Mouse (Mus musculus): ENCODE results near the gene Il1rl1. TPM values are rescaled to one million over a fixed set of nuclear protein-coding genes. Genes with fewer than 3 reads are reported as not detected.

The Il1rl1 gene
- polyA plus RNA-seq, 1 experiment from 2014 or later, result 0.24 TPM

- ATAC-seq (ENCODE audit: insufficient number of reproducible peaks, insufficient read depth, low FRiP score, low TSS enrichment, low read depth), result no peak
- no peak overlapping the region for H3K4me2 ChIP-seq
- H3K9me3 ChIP-seq, result no peaks in the 10 kb centered on the region
- WGBS, result 91% methylated on average over 2 of the region's 2 CpGs
- H3K36me3 ChIP-seq, result no peaks in the 10 kb centered on the region
- H3K4me1 ChIP-seq (replicated peaks), result peaks cover 6% of the 10 kb centered on the region
- H3K4me3 ChIP-seq (replicated peaks), result no peak overlapping the region
- H3K9ac ChIP-seq (replicated peaks), result no peak overlapping the region
- no peak overlapping the region for H3K27ac ChIP-seq
- H3K27me3 ChIP-seq, result no peaks in the 10 kb centered on the region
These were observed 8.0 kb downstream of the Il1rl1 start for GRCm38 (mm10) chr1:40437340-40437739.

GRCm38 (mm10) chr1:40439504-40439903, 10.1 kb downstream of the Il1rl1 start:
- Histone ChIP-seq H3K4me3 (replicated peaks) (no peak overlapping the region), H3K27me3 (no peaks in the 10 kb centered on the region), H3K36me3 (no peaks in the 10 kb centered on the region), H3K4me1 (replicated peaks) (peaks cover 6% of the 10 kb centered on the region), H3K4me2 (no peak overlapping the region), H3K9me3 (no peaks in the 10 kb centered on the region), H3K9ac (replicated peaks) (no peak overlapping the region), H3K27ac (no peak overlapping the region)
- no peak for ATAC-seq (ENCODE audit: insufficient number of reproducible peaks, insufficient read depth, low FRiP score, low TSS enrichment, low read depth)
- WGBS, result 68% methylated on average over 8 of the region's 8 CpGs

GRCm38 (mm10) chr1:40444800-40445199, 15.4 kb downstream of the Il1rl1 start:
- Histone ChIP-seq H3K4me2 (no peak overlapping the region), H3K27ac (no peak overlapping the region), H3K36me3 (no peaks in the 10 kb centered on the region), H3K27me3 (no peaks in the 10 kb centered on the region), H3K9ac (replicated peaks) (no peak overlapping the region), H3K9me3 (no peaks in the 10 kb centered on the region), H3K4me1 (replicated peaks) (no peaks in the 10 kb centered on the region), H3K4me3 (replicated peaks) (no peak overlapping the region)
- ATAC-seq (ENCODE audit: insufficient number of reproducible peaks, insufficient read depth, low FRiP score, low TSS enrichment, low read depth), result no peak
- 87% methylated on average over 3 of the region's 3 CpGs for WGBS

GRCm38 (mm10) chr1:40465477-40466430, 36.4 kb downstream of the Il1rl1 start, which contains the start of gene Il18r1:
TSS of gene Il18r1 (plus strand) at chr1:40465552.
- ATAC-seq (ENCODE audit: insufficient number of reproducible peaks, insufficient read depth, low FRiP score, low TSS enrichment, low read depth), result no peak
- H3K27me3 ChIP-seq, result no peaks in the 10 kb centered on the region
- H3K9me3 ChIP-seq, result no peaks in the 10 kb centered on the region
- 0 out of 2 replicates have a peak within 1 kb of the TSS, but pooled peaks have one; percentile 8 for H3K4me2 ChIP-seq
- H3K27ac ChIP-seq, result no peak within 1 kb of the TSS
- no peak within 1 kb of the TSS for H3K4me3 ChIP-seq (replicated peaks)
- no peak within 1 kb of the TSS for H3K9ac ChIP-seq (replicated peaks)
- H3K4me1 ChIP-seq (replicated peaks), result no peaks in the 10 kb centered on the region
- 33% methylated on average over 20 of the region's 20 CpGs for WGBS
- H3K36me3 ChIP-seq, result no peaks in the 10 kb centered on the region

GRCm38 (mm10) chr1:40467306-40467705, 37.9 kb downstream of the Il1rl1 start:
- Histone ChIP-seq H3K4me1 (replicated peaks) (no peaks in the 10 kb centered on the region), H3K9me3 (no peaks in the 10 kb centered on the region), H3K36me3 (no peaks in the 10 kb centered on the region), H3K4me3 (replicated peaks) (no peak overlapping the region), H3K27me3 (no peaks in the 10 kb centered on the region), H3K27ac (no peak overlapping the region), H3K4me2 (no peak overlapping the region), H3K9ac (replicated peaks) (no peak overlapping the region)
- 84% methylated on average over 4 of the region's 4 CpGs for WGBS
- no peak for ATAC-seq (ENCODE audit: insufficient number of reproducible peaks, insufficient read depth, low FRiP score, low TSS enrichment, low read depth)

GRCm38 (mm10) chr1:40468805-40469204, 39.4 kb downstream of the Il1rl1 start:
- no peaks in the 10 kb centered on the region for H3K9me3 ChIP-seq
- no peak overlapping the region for H3K9ac ChIP-seq (replicated peaks)
- WGBS, result 72% methylated on average over 2 of the region's 2 CpGs
- no peaks in the 10 kb centered on the region for H3K36me3 ChIP-seq
- H3K4me2 ChIP-seq, result no peak overlapping the region
- H3K4me1 ChIP-seq (replicated peaks), result no peaks in the 10 kb centered on the region
- no peak overlapping the region for H3K27ac ChIP-seq
- no peak overlapping the region for H3K4me3 ChIP-seq (replicated peaks)
- no peak for ATAC-seq (ENCODE audit: insufficient number of reproducible peaks, insufficient read depth, low FRiP score, low TSS enrichment, low read depth)
- H3K27me3 ChIP-seq, result no peaks in the 10 kb centered on the region

GRCm38 (mm10) chr1:40469900-40470299, 40.5 kb downstream of the Il1rl1 start:
- Histone ChIP-seq H3K4me1 (replicated peaks) (no peaks in the 10 kb centered on the region), H3K9me3 (no peaks in the 10 kb centered on the region), H3K27ac (no peak overlapping the region), H3K4me2 (no peak overlapping the region), H3K9ac (replicated peaks) (no peak overlapping the region), H3K4me3 (replicated peaks) (no peak overlapping the region), H3K27me3 (no peaks in the 10 kb centered on the region), H3K36me3 (no peaks in the 10 kb centered on the region)
- ATAC-seq (ENCODE audit: insufficient number of reproducible peaks, insufficient read depth, low FRiP score, low TSS enrichment, low read depth), result no peak
- 89% methylated on average over 12 of the region's 12 CpGs for WGBS

GRCm38 (mm10) chr1:40472401-40472800, 43.0 kb downstream of the Il1rl1 start:
- Histone ChIP-seq H3K27ac (no peak overlapping the region), H3K36me3 (no peaks in the 10 kb centered on the region), H3K4me1 (replicated peaks) (no peaks in the 10 kb centered on the region), H3K9ac (replicated peaks) (no peak overlapping the region), H3K4me3 (replicated peaks) (no peak overlapping the region), H3K4me2 (no peak overlapping the region), H3K27me3 (no peaks in the 10 kb centered on the region), H3K9me3 (no peaks in the 10 kb centered on the region)
- 89% methylated on average over 1 of the region's 1 CpGs for WGBS
- ATAC-seq (ENCODE audit: insufficient number of reproducible peaks, insufficient read depth, low FRiP score, low TSS enrichment, low read depth), result no peak

- WGBS, result 85% methylated on average over 4 of the region's 4 CpGs
- no peak overlapping the region for H3K4me3 ChIP-seq (replicated peaks)
- H3K27me3 ChIP-seq, result no peaks in the 10 kb centered on the region
- no peak for ATAC-seq (ENCODE audit: insufficient number of reproducible peaks, insufficient read depth, low FRiP score, low TSS enrichment, low read depth)
- H3K4me1 ChIP-seq (replicated peaks), result no peaks in the 10 kb centered on the region
- H3K9me3 ChIP-seq, result no peaks in the 10 kb centered on the region
- no peak overlapping the region for H3K4me2 ChIP-seq
- H3K36me3 ChIP-seq, result no peaks in the 10 kb centered on the region
- H3K27ac ChIP-seq, result no peak overlapping the region
- H3K9ac ChIP-seq (replicated peaks), result no peak overlapping the region
These were observed 44.3 kb downstream of the Il1rl1 start for GRCm38 (mm10) chr1:40473640-40474039.

- H3K4me3 ChIP-seq (replicated peaks), result no peak overlapping the region
- H3K27me3 ChIP-seq, result no peaks in the 10 kb centered on the region
- 82% methylated on average over 5 of the region's 5 CpGs for WGBS
- H3K9me3 ChIP-seq, result no peaks in the 10 kb centered on the region
- H3K9ac ChIP-seq (replicated peaks), result no peak overlapping the region
- H3K4me1 ChIP-seq (replicated peaks), result no peaks in the 10 kb centered on the region
- no peak overlapping the region for H3K4me2 ChIP-seq
- H3K27ac ChIP-seq, result no peak overlapping the region
- no peaks in the 10 kb centered on the region for H3K36me3 ChIP-seq
- no peak for ATAC-seq (ENCODE audit: insufficient number of reproducible peaks, insufficient read depth, low FRiP score, low TSS enrichment, low read depth)
These were observed 45.0 kb downstream of the Il1rl1 start for GRCm38 (mm10) chr1:40474336-40474735.

- 74% methylated on average over 3 of the region's 3 CpGs for WGBS
- ATAC-seq (ENCODE audit: insufficient number of reproducible peaks, insufficient read depth, low FRiP score, low TSS enrichment, low read depth), result no peak
- Histone ChIP-seq H3K9ac (replicated peaks) (no peak overlapping the region), H3K4me1 (replicated peaks) (no peaks in the 10 kb centered on the region), H3K36me3 (no peaks in the 10 kb centered on the region), H3K27ac (no peak overlapping the region), H3K27me3 (no peaks in the 10 kb centered on the region), H3K9me3 (no peaks in the 10 kb centered on the region), H3K4me2 (no peak overlapping the region), H3K4me3 (replicated peaks) (no peak overlapping the region)
These were observed 46.3 kb downstream of the Il1rl1 start for GRCm38 (mm10) chr1:40475697-40476096.

GRCm38 (mm10) chr1:40476756-40477155, 47.4 kb downstream of the Il1rl1 start:
- no peak overlapping the region for H3K9ac ChIP-seq (replicated peaks)
- H3K4me3 ChIP-seq (replicated peaks), result no peak overlapping the region
- no peak for ATAC-seq (ENCODE audit: insufficient number of reproducible peaks, insufficient read depth, low FRiP score, low TSS enrichment, low read depth)
- H3K27ac ChIP-seq, result no peak overlapping the region
- no peak overlapping the region for H3K4me2 ChIP-seq
- no peaks in the 10 kb centered on the region for H3K36me3 ChIP-seq
- no peaks in the 10 kb centered on the region for H3K4me1 ChIP-seq (replicated peaks)
- WGBS, result 63% methylated on average over 4 of the region's 4 CpGs
- H3K27me3 ChIP-seq, result no peaks in the 10 kb centered on the region
- no peaks in the 10 kb centered on the region for H3K9me3 ChIP-seq

Measured in limb, embryonic 12.5 days (tissue).